Mouse (Mus musculus) stomach, postnatal 0 days (tissue): Measurements from ENCODE around the gene Dyrk3. TPM values are rescaled to one million over a fixed set of nuclear protein-coding genes. Genes with fewer than 3 reads are reported as not detected.
"Not testable (repeated sequence)": the region's sequence is repeated elsewhere in the genome, so short reads cannot be mapped to it uniquely, and the experiment has no call there.

Experiments used
- ATAC-seq: fragments of 200-750 bp; cut with Nextera tagmentation; 2 replicates; pipeline ENCODE4 v1.8.0; 2017; ENCODE audit not compliant: low FRiP score, low TSS enrichment
- DNase-seq: peaks from one replicate; pipeline ENCODE4 v3.0.0-alpha.2; 2016; ENCODE audit warnings: low spot score
- H3K27ac ChIP-seq: fragments of 300-500 bp; sonication (generic); replicated peaks from 2 replicates; pipeline ENCODE4 v1.5.1; 2014; ENCODE audit warnings: mild to moderate bottlenecking, control low read depth
- H3K27me3 ChIP-seq: fragments of 300-500 bp; sonication (generic); 2 replicates; pipeline ENCODE4 v1.6.1; 2014; ENCODE audit warnings: low read length; ENCODE audit not compliant: control insufficient read depth, insufficient read depth
- H3K36me3 ChIP-seq: fragments of 300-500 bp; sonication (generic); 2 replicates; pipeline ENCODE4 v1.6.1; 2014; ENCODE audit warnings: low read length, mixed read lengths; ENCODE audit not compliant: control insufficient read depth, insufficient read depth
- H3K4me1 ChIP-seq: fragments of 300-500 bp; sonication (generic); replicated peaks from 2 replicates; pipeline ENCODE4 v1.6.1; 2014; ENCODE audit warnings: antibody characterized with exemption; ENCODE audit not compliant: control insufficient read depth, insufficient read depth
- H3K4me2 ChIP-seq: fragments of 300-500 bp; sonication (generic); replicated peaks from 2 replicates; pipeline ENCODE4 v1.6.1; 2014; ENCODE audit warnings: low read depth, mild to moderate bottlenecking, control low read depth, moderate library complexity
- H3K4me3 ChIP-seq: fragments of 300-500 bp; sonication (generic); 2 replicates; pipeline ENCODE4 v1.5.1; 2014; ENCODE audit warnings: low read depth, low read length, control low read depth
- H3K9ac ChIP-seq: fragments of 300-500 bp; sonication (generic); 2 replicates; pipeline ENCODE4 v1.6.1; 2014; ENCODE audit warnings: mild to moderate bottlenecking, low read length, control low read depth, mixed read lengths
- H3K9me3 ChIP-seq: fragments of 300-500 bp; sonication (generic); 2 replicates; pipeline ENCODE4 v1.6.1; 2016; ENCODE audit warnings: low read length; ENCODE audit not compliant: control insufficient read depth
- CTCF ChIP-seq: IDR thresholded peaks from 2 replicates; pipeline ENCODE4 v1.5.1; 2016; ENCODE audit warnings: antibody characterized with exemption, low read depth, mild to moderate bottlenecking, moderate library complexity
- EP300 ChIP-seq: optimal IDR thresholded peaks from 2 replicates; pipeline ENCODE3; 2016; ENCODE audit warnings: antibody characterized with exemption
- whole genome bisulfite sequencing: fragments of 180-500 bp; shearing (Covaris S2); extraction: QIAGEN DNeasy Blood & Tissue Kit; methylation state at CpG from one replicate; pipeline ENCODE4 v1.1.7; 2014; 5-methylcytosine and 5-hydroxymethylcytosine counted together
- polyA plus RNA-seq: library from polyadenylated mRNA; unstranded; fragments of >200 nt; fragmentation: Nextera tagmentation; extraction: Ambion mirVana; gene quantifications from 2 replicates; pipeline ENCODE4 v1.2.1, GENCODE M21; 2015

Gene Dyrk3
- polyA plus RNA-seq, 1 experiment from 2014 or later: 1.4 TPM

DNA sequence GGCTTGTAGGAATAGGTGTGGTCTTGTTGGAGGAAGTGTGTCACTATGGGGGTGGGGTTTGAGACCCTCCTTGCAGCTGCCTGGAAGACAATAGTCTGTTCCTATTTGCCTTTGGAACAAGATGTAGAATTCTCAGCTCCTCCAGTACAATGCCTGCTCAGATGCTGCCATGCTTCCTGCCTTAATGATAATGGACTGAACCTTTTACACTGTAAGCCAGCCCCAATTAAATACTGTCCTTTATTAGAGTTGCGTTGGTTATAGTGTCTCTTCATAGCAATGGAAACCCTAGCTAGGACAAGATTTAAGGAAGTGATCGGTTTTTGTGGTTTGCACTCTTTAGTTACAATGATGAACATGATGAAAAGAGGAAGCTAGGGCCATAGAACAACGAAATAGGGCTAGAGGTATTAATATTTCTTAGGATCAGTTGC, 8.1 kb upstream of the Dyrk3 start:
- WGBS: 81% methylated on average over 3 of the region's 3 CpGs
- H3K27ac ChIP-seq: no peak overlapping the region
- TF ChIP-seq EP300 (no peak), CTCF (no peak)
- no peak for DNase-seq
- no peaks in the 10 kb centered on the region for H3K4me1 ChIP-seq
- H3K9me3 ChIP-seq: no peaks in the 10 kb centered on the region
- no peak for ATAC-seq
- H3K4me2 ChIP-seq: no peak overlapping the region
- H3K27me3 ChIP-seq: no peaks in the 10 kb centered on the region
- H3K9ac ChIP-seq: no peak overlapping the region
- no peak overlapping the region for H3K4me3 ChIP-seq
- no peaks in the 10 kb centered on the region for H3K36me3 ChIP-seq

GRCm38 (mm10) chr1:131145222-131145621, 7.1 kb upstream of the Dyrk3 start:
- not testable (repeated sequence) for H3K27me3 ChIP-seq, H3K4me3 ChIP-seq, DNase-seq, H3K9ac ChIP-seq, H3K36me3 ChIP-seq, H3K27ac ChIP-seq, H3K4me1 ChIP-seq, ATAC-seq, H3K9me3 ChIP-seq, H3K4me2 ChIP-seq
- 86% methylated on average over 3 of the region's 3 CpGs for WGBS

GRCm38 (mm10) chr1:131142472-131142871, 4.3 kb upstream of the Dyrk3 start:
- Histone ChIP-seq H3K4me2 (no peak overlapping the region), H3K4me3 (no peak overlapping the region), H3K27me3 (no peaks in the 10 kb centered on the region), H3K36me3 (no peaks in the 10 kb centered on the region), H3K27ac (no peak overlapping the region), H3K9ac (no peak overlapping the region), H3K9me3 (no peaks in the 10 kb centered on the region), H3K4me1 (0 out of 2 replicates have a peak, but pooled peaks cover 2% of the 10 kb centered on the region)
- 83% methylated on average over 1 of the region's 1 CpGs for WGBS
- TF ChIP-seq EP300 (no peak), CTCF (no peak)
- no peak for ATAC-seq
- DNase-seq: no peak

DNA sequence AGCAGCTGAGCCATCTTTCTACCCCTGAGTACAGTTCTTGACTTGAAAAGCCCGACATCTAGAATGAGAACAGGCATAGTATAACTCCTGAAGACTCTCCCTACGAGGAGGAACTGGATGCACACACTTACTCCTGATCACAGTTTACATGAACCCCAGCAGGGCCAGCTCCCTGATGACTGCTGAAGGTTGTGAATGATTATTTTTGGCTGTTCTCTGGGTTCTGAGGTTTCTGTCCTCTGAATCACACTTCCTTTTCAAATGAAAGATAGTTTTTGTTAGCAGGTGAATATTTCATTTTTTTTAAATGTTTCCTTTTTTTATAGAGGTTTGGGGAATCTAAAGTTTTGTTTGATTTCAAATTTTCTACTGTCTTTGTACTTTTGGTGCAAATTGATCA, 3.3 kb upstream of the Dyrk3 start:
- Histone ChIP-seq H3K4me3 (no peak overlapping the region), H3K36me3 (no peaks in the 10 kb centered on the region), H3K9me3 (no peaks in the 10 kb centered on the region), H3K27ac (no peak overlapping the region), H3K4me1 (0 out of 2 replicates have a peak, but pooled peaks cover 2% of the 10 kb centered on the region), H3K4me2 (no peak overlapping the region), H3K27me3 (no peaks in the 10 kb centered on the region), H3K9ac (no peak overlapping the region)
- no peak for TF ChIP-seq CTCF
- WGBS: 49% methylated on average over 2 of the region's 2 CpGs
- DNase-seq (no peak), ATAC-seq (no peak)

DNA sequence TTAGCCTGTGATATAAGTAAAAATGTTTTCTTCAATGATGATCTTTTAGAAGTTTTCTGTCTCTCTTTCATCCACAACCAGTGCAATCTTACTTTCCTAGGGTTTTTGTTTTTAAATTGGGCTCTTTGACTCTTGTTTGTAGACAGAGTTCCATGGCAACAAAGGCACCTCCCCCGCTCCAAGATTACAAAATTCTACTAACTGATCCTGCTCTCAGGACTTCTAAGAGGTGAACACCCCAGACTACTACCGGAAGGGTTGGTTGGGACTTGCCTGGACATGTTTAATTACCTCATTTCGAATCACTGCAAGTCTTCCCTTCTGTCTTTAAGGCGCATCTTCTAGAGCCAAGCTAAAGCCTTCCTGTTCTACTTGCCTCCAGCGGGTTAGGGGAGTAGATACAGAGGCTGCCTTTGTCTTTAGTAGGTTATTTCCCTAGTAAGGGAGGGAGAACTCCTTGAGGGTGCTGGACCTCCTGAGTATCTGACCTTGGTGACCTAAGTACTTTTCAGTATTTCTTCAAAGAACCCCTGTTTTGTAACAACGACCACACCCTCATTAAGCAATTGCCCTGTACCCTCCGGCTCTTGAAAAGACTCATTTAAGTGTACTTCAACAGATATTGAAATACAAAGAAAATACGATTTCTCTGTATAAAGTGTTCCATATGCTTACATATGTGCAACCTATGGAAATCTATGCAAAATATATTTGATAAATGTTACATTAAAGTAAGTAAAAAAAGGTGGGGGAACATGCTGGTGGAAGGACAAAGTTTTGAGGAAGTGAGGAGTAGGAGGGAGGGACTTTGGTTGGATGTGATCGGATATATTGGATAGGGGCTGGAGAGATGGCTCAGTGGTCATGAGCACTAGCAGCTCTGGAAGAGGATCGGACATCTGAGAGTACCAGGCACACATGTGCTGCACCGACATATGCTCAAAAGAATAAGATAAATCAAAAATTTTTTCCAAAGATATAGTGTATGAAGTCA, 1.3 kb upstream of the Dyrk3 start:
- peak overlapping the region; percentile 95 for H3K4me2 ChIP-seq
- 61% methylated on average over 11 of the region's 11 CpGs for WGBS
- H3K36me3 ChIP-seq: no peaks in the 10 kb centered on the region
- H3K4me1 ChIP-seq: 0 out of 2 replicates have a peak, but pooled peaks cover 2% of the 10 kb centered on the region
- H3K9me3 ChIP-seq: no peaks in the 10 kb centered on the region
- ATAC-seq: no peak; the same call in 1 of the 2 replicates
- peak overlapping the region; percentile 73 for H3K4me3 ChIP-seq
- no peak overlapping the region for H3K9ac ChIP-seq
- TF ChIP-seq EP300: no peak
- TF ChIP-seq CTCF: no peak
- H3K27me3 ChIP-seq: no peaks in the 10 kb centered on the region
- H3K27ac ChIP-seq: peak overlapping the region; percentile 86
- no peak for DNase-seq

DNA sequence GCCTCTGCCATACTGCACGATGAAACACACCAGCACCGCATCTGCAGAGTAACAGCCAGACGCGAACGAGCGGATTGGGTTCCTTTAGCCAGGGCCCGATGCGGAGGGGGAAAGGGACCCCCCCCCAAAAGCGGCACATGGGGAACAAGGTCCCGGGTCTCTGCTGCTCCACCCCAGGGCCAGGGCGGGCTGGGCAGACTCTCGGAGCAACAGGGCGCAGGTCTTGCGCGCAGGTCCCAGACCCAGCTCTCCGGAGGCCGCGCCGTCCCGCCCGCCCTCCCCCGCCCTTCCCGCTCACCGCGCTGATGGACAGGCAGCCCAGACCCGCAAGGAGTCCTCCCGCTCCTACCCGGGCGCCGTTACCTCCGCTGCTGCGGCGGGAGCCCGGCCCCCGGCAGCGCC, 422 bp downstream of the Dyrk3 start:
- TF ChIP-seq EP300: no peak
- TF ChIP-seq CTCF: no peak
- under 1% methylated on average over 32 of the region's 36 CpGs for WGBS
- ATAC-seq (peak; percentile 76), DNase-seq (no peak)
- peak overlapping the region; percentile 73 for H3K4me3 ChIP-seq
- H3K9ac ChIP-seq: peak overlapping the region; percentile 64
- peak overlapping the region; percentile 95 for H3K4me2 ChIP-seq
- no peaks in the 10 kb centered on the region for H3K27me3 ChIP-seq
- H3K36me3 ChIP-seq: no peaks in the 10 kb centered on the region
- H3K9me3 ChIP-seq: no peaks in the 10 kb centered on the region
- H3K27ac ChIP-seq: no peak overlapping the region
- 0 out of 2 replicates have a peak, but pooled peaks cover 2% of the 10 kb centered on the region for H3K4me1 ChIP-seq
